Comparison of ENCODE assay signal across 17 mouse cellular contexts in the genomic region with DNA sequence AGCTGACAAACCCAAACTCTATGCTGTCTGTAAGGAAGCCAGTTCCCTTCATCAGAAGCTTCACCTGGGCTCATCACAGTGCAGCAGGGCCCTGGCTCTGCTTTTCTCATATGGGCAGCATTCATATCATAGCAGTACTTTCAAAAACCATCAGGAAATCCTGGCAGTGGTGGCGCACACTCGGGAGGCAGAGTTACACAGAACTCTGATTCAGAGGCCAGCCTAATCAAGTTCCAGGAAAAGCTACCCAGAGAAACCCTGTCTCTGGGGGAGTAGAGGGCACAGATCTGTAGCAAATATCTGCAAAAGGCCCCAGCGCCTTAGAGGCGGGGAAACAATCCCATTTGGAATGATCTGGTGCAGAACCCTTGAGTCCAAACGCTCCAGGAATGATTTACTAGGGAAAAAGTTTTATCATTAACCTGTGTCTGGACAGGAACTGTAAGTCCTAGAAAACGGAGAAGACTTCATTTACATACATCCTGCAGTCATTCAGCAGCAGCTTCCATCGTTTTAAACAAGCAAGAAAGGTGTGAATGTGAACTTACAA. TPM values are rescaled to one million over a fixed set of nuclear protein-coding genes. Genes with fewer than 3 reads are reported as not detected.
DNase-seq lines count a peak whose midpoint lies in the region; ATAC-seq lines count a peak whose summit lies in the region.
"Had no signal": no experiment of that assay in that cellular context is flagged by ENCODE, and none has a peak within 500 bp of the region (broad histone marks: within the 10 kb centered on the region; RNA-seq: fewer than 3 reads in every experiment).

No protein-coding gene starts in this region.

- no peak for ATAC-seq in megakaryocyte, adult 5-6 weeks (ENCODE audit: poor library complexity, severe bottlenecking)
- no peak; the same call in 1 of the 2 replicates for ATAC-seq in kidney, embryonic 14.5 days (ENCODE audit: low FRiP score, low TSS enrichment)
- ATAC-seq in liver, embryonic 11.5 days (replicated peaks; ENCODE audit: low FRiP score) = no peak
- ATAC-seq in activated CD4-positive, CD25-positive, alpha-beta regulatory T cell, adult 4 months = no peak
- ATAC-seq: forebrain, embryonic 16.5 days had no signal

- no peak overlapping the region for H3K4me2 ChIP-seq in kidney, embryonic 14.5 days (replicated peaks; ENCODE audit: low read depth, low read length)
- H3K4me2 ChIP-seq in liver, embryonic 11.5 days = peak overlapping the region; percentile 32
- H3K4me2 ChIP-seq: lung, embryonic 15.5 days; neural tube, embryonic 13.5 days had no signal

- H3K27me3 ChIP-seq in megakaryocyte, embryonic 14.5 days (replicated peaks) = no peaks in the 10 kb centered on the region
- no peaks in the 10 kb centered on the region for H3K27me3 ChIP-seq in kidney, embryonic 14.5 days (ENCODE audit: control insufficient read depth, insufficient read depth, low read length)
- no peaks in the 10 kb centered on the region for H3K27me3 ChIP-seq in liver, embryonic 11.5 days (replicated peaks; ENCODE audit: control insufficient read depth, insufficient read depth, low read length)
- H3K27me3 ChIP-seq: lung, embryonic 15.5 days; neural tube, embryonic 13.5 days had no signal

- no peaks in the 10 kb centered on the region for H3K9me3 ChIP-seq in megakaryocyte, embryonic 14.5 days
- no peaks in the 10 kb centered on the region for H3K9me3 ChIP-seq in kidney, embryonic 14.5 days (ENCODE audit: control insufficient read depth, low read length)
- no peaks in the 10 kb centered on the region for H3K9me3 ChIP-seq in liver, embryonic 11.5 days (ENCODE audit: control insufficient read depth, low read length)
- H3K9me3 ChIP-seq: G1E; heart, embryonic 10.5 days; limb, embryonic 10.5 days; lung, embryonic 15.5 days; neural tube, embryonic 13.5 days had no signal

- DNase-seq in liver, embryonic 11.5 days (ENCODE audit: low spot score) = no peak
- DNase-seq in lung, postnatal 10 days = no peak
- no peak for DNase-seq in cerebellum, adult 11-12 months
- DNase-seq in spleen, postnatal 36 days (ENCODE audit: low spot score in 2 of 2) = no peak
- DNase-seq: cerebellum, postnatal 25 days; gastrocnemius, postnatal 14 days; heart, postnatal 4 days had no signal

- peaks cover 59% of the 10 kb centered on the region for H3K4me1 ChIP-seq in megakaryocyte, embryonic 14.5 days
- peaks cover 5% of the 10 kb centered on the region; the same call in 1 of the 2 replicates for H3K4me1 ChIP-seq in kidney, embryonic 14.5 days (ENCODE audit: control insufficient read depth, insufficient read depth, low read length)
- peaks cover 22% of the 10 kb centered on the region for H3K4me1 ChIP-seq in liver, embryonic 11.5 days (replicated peaks; ENCODE audit: control insufficient read depth, insufficient read depth, low read length)

- peaks cover 73% of the 10 kb centered on the region for H3K36me3 ChIP-seq in megakaryocyte, embryonic 14.5 days (replicated peaks; ENCODE audit: low read length)
- no peaks in the 10 kb centered on the region for H3K36me3 ChIP-seq in kidney, embryonic 14.5 days (ENCODE audit: control insufficient read depth, insufficient read depth, low read length)
- H3K36me3 ChIP-seq in liver, embryonic 11.5 days (ENCODE audit: control insufficient read depth, insufficient read depth, low read length) = peaks cover 5% of the 10 kb centered on the region; the same call in 1 of the 2 replicates
- H3K36me3 ChIP-seq: neural tube, embryonic 13.5 days had no signal

- H3K4me3 ChIP-seq in megakaryocyte, embryonic 14.5 days (replicated peaks) = peak overlapping the region; percentile 53
- H3K4me3 ChIP-seq in kidney, embryonic 14.5 days (ENCODE audit: low read length) = no peak overlapping the region
- no peak overlapping the region for H3K4me3 ChIP-seq in liver, embryonic 11.5 days (ENCODE audit: low read depth, low read length)
- H3K4me3 ChIP-seq: heart, embryonic 10.5 days; limb, embryonic 10.5 days; lung, embryonic 15.5 days; neural tube, embryonic 13.5 days had no signal

- peak overlapping the region; percentile 56; the same call in 1 of the 2 replicates for H3K27ac ChIP-seq in kidney, embryonic 14.5 days (ENCODE audit: low read depth, low read length)
- H3K27ac ChIP-seq in liver, embryonic 11.5 days (ENCODE audit: low read depth, low read length) = peak overlapping the region; percentile 41; the same call in 1 of the 2 replicates
- H3K27ac ChIP-seq: heart, embryonic 10.5 days; limb, embryonic 10.5 days; lung, embryonic 15.5 days; neural tube, embryonic 13.5 days had no signal

- H3K9ac ChIP-seq in kidney, embryonic 14.5 days (ENCODE audit: low read depth, low read length) = no peak overlapping the region
- no peak overlapping the region for H3K9ac ChIP-seq in liver, embryonic 11.5 days (ENCODE audit: low read depth, low read length)
- H3K9ac ChIP-seq: lung, embryonic 15.5 days; neural tube, embryonic 13.5 days had no signal

- WGBS in kidney, embryonic 14.5 days = 28% methylated on average over 7 of the region's 7 CpGs
- 55% methylated on average over 7 of the region's 7 CpGs for WGBS in liver, embryonic 11.5 days

RNA-seq across cellular contexts. Expression of a gene that starts 5.4 kb away (rescaled TPM):
- 65.9 and 129 TPM in 2 replicates for polyA plus RNA-seq in megakaryocyte, embryonic 14.5 days (2012; ENCODE audit: insufficient read depth, low replicate concordance)
- total RNA-seq in megakaryocyte, adult 5-6 weeks (2015) = 18.5 and 22.7 TPM in 2 replicates
- total RNA-seq in megakaryocyte, adult 5-6 weeks (2017) = 13.1 and 22.2 TPM in 2 replicates
- polyA plus RNA-seq in kidney, embryonic 14.5 days (2014; fragmentation: Nextera tagmentation; extraction: Ambion mirVana) = 78.5 and 84.8 TPM in 2 replicates
- polyA plus RNA-seq in liver, embryonic 11.5 days (2014; fragmentation: Nextera tagmentation; extraction: Ambion mirVana) = 200 and 218 TPM in 2 replicates
- 10 to 100 TPM; 13.3 to 14.4 TPM for polyA plus RNA-seq in activated CD4-positive, CD25-positive, alpha-beta regulatory T cell, adult 4 months (2017; shearing (Covaris generic))

RNA-seq across cellular contexts. Expression of a gene that starts 36.6 kb away (rescaled TPM):
- polyA plus RNA-seq in megakaryocyte, embryonic 14.5 days (2012; ENCODE audit: insufficient read depth, low replicate concordance) = not detected in 2 replicates
- total RNA-seq in megakaryocyte, adult 5-6 weeks (2015) = not detected in 2 replicates
- 0.07 TPM in 1 of 2 replicates, not detected in the other for total RNA-seq in megakaryocyte, adult 5-6 weeks (2017)
- polyA plus RNA-seq in kidney, embryonic 14.5 days (2014; fragmentation: Nextera tagmentation; extraction: Ambion mirVana) = 0.14 and 0.42 TPM in 2 replicates
- polyA plus RNA-seq in liver, embryonic 11.5 days (2014; fragmentation: Nextera tagmentation; extraction: Ambion mirVana) = 0.10 TPM in 1 of 2 replicates, not detected in the other
- polyA plus RNA-seq in activated CD4-positive, CD25-positive, alpha-beta regulatory T cell, adult 4 months (2017; shearing (Covaris generic)) = not detected
- total RNA-seq: gastrocnemius, postnatal 14 days had no signal
- polyA plus RNA-seq: G1E had no signal

RNA-seq across cellular contexts. Expression of a gene that starts 57.9 kb away (rescaled TPM):
- polyA plus RNA-seq in megakaryocyte, embryonic 14.5 days (2012; ENCODE audit: insufficient read depth, low replicate concordance) = 6.0 and 7.6 TPM in 2 replicates
- 9.1 and 14.6 TPM in 2 replicates for total RNA-seq in megakaryocyte, adult 5-6 weeks (2015)
- total RNA-seq in megakaryocyte, adult 5-6 weeks (2017) = 9.2 and 10.1 TPM in 2 replicates
- polyA plus RNA-seq in kidney, embryonic 14.5 days (2014; fragmentation: Nextera tagmentation; extraction: Ambion mirVana) = 12.7 and 15.5 TPM in 2 replicates
- 6.6 and 7.4 TPM in 2 replicates for polyA plus RNA-seq in liver, embryonic 11.5 days (2014; fragmentation: Nextera tagmentation; extraction: Ambion mirVana)
- 10 to 100 TPM; 14.3 to 19.9 TPM for polyA plus RNA-seq in activated CD4-positive, CD25-positive, alpha-beta regulatory T cell, adult 4 months (2017; shearing (Covaris generic))

RNA-seq across cellular contexts. Expression of a gene that starts 58.1 kb away (rescaled TPM):
- polyA plus RNA-seq in megakaryocyte, embryonic 14.5 days (2012; ENCODE audit: insufficient read depth, low replicate concordance) = 12.9 and 22.7 TPM in 2 replicates
- total RNA-seq in megakaryocyte, adult 5-6 weeks (2015) = 33.2 and 36.6 TPM in 2 replicates
- 30.9 and 33.5 TPM in 2 replicates for total RNA-seq in megakaryocyte, adult 5-6 weeks (2017)
- 40.8 and 48.5 TPM in 2 replicates for polyA plus RNA-seq in kidney, embryonic 14.5 days (2014; fragmentation: Nextera tagmentation; extraction: Ambion mirVana)
- 40.9 and 42.0 TPM in 2 replicates for polyA plus RNA-seq in liver, embryonic 11.5 days (2014; fragmentation: Nextera tagmentation; extraction: Ambion mirVana)
- 10 to 100 TPM; 12.3 to 15.0 TPM for polyA plus RNA-seq in activated CD4-positive, CD25-positive, alpha-beta regulatory T cell, adult 4 months (2017; shearing (Covaris generic))
